Mouse (Mus musculus): ENCODE results near the gene Ppp1r1c.

Gene Ppp1r1c

GRCm38 (mm10) chr2:79707575-79707974 lies at the start of gene Ppp1r1c:
Ppp1r1c (plus strand) TSS chr2:79707780.
- no peak for DNase-seq (ENCODE audit: low read depth, low spot score)

DNA sequence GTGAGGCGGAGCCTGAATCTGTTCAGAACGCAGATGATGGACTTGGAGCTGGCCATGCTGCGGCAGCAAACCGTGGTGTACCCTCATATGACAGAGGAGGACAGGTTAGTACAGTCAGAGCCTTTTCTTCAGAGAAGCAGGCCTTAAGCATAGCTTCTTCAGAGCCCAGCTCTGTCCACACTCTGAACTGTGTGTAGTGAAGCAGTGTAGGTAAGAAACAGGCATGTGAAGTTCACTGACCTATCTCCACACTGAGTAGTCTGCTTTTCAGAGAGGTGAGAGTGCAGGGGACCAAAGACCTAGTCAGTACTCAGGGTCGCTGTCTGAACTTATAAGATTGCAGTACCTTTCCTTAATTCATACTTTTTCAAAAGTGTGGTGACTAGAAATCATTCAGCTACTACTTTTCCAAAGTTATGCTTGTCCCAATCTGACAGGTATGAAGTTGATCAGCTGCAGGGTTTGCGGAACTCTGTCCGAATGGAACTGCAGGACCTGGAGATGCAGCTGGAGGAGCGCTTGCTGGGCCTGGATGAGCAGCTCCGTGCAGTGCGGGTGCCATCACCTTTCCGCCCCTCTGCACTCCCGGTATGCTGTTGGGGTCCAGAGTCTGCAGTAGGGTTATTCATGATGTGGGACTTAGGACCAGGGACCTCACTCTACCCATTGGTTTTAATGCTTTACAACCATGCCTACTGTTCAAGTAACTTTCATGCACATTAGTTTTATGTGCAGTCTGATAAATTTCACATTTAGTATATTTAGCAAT lies 47.0 kb upstream of the Ppp1r1c start:
- DNase-seq (ENCODE audit: low read depth, low spot score): no peak

- DNase-seq (ENCODE audit: low read depth, low spot score): no peak
These were observed 46.0 kb upstream of the Ppp1r1c start for GRCm38 (mm10) chr2:79661486-79662104.

GRCm38 (mm10) chr2:79664532-79665286 lies 42.9 kb upstream of the Ppp1r1c start:
- no peak for DNase-seq (ENCODE audit: low read depth, low spot score)

- no peak for DNase-seq (ENCODE audit: low read depth, low spot score)
These were observed 42.1 kb upstream of the Ppp1r1c start for GRCm38 (mm10) chr2:79665492-79665891.

DNA sequence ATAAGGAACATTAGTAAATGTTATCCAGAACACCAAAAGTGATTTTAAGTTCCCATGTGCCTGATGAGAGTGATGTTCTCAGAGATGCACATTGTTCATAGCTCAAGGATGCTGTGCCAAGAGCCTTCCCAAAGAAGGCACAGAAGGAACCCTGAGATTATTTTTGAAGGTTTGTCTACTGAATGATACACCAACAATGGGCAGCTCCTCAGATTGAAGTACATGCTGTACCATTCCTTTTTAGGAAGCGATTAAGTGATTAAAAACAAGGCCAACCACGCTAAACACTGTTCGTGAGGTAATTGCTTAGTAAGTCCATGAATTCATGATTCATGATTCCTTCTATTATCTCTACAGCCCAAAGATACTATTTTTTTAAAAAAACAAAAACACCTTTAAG lies 32.3 kb upstream of the Ppp1r1c start:
- DNase-seq (ENCODE audit: low read depth, low spot score): no peak

DNA sequence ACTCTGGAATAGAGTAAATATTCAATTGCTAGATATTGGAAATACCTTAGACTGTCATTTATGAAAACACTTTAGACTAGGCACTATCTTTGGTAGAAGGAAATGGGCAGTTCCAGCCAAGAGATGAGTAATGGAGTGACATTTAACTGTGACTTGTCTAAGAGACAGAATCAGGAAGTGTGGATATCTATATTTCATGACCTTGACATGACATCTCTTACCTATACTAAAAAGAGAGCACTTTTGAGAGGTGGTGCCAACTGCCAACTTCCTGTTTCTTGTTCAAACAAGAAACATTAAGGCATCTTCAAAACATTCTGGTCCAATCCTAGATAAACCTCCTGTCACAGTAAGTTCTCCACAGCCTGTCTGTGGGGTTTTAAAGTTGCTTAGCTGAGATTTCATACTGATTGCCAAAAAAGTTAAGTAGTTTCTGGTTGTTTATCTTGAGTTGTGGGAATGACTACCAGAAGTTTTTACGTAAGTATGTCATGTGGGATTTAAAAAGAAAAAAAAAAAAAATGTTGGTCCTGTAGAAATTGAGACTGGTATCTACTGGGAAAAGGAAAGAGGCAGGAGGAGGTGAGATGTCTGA lies 29.8 kb upstream of the Ppp1r1c start:
- DNase-seq (ENCODE audit: low read depth, low spot score): no peak

GRCm38 (mm10) chr2:79681672-79682071 lies 25.9 kb upstream of the Ppp1r1c start:
- DNase-seq (ENCODE audit: low read depth, low spot score): no peak

- no peak for DNase-seq (ENCODE audit: low read depth, low spot score)
These were observed 24.3 kb upstream of the Ppp1r1c start for GRCm38 (mm10) chr2:79683258-79683657.

- DNase-seq (ENCODE audit: low read depth, low spot score): no peak
These were observed 16.7 kb upstream of the Ppp1r1c start for GRCm38 (mm10) chr2:79690838-79691237.

DNA sequence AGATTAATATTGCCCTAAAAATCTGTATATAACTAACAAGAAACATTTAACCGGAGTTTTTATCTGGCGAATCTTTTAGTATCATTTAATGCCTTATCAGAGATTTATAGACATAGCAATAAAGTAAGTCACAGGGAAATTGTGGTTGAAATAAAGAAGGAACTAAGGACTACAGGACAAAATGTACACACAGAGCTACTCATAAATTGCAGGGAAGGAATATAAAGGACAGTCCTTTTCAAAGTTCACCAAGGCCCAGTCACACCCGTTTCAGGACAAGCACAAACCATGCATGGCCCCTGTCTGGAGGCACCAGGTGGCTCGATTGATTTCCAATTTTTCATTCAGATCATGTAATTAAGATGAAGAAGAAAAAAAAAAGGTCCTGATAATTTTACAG lies 12.4 kb upstream of the Ppp1r1c start:
- DNase-seq (ENCODE audit: low read depth, low spot score): no peak

DNA sequence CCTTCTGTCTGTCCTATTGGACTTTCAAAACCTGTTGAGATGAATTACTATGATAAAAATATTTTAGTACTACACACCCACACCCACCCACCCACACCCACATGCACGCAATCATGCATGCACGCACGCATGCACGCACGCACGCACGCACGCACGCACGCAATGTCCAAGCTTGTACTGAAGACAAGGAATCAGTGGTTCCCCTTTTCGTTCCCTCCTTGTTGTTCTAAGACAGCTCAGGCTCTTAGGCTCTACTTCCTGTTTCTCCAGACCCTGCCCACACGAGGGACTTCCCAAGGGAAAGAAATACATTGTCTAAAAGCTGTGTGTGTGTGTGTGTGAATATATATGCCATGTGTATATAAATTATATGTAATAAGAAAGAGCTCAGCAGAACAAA lies 11.6 kb upstream of the Ppp1r1c start:
- DNase-seq (ENCODE audit: low read depth, low spot score): no peak

DNA sequence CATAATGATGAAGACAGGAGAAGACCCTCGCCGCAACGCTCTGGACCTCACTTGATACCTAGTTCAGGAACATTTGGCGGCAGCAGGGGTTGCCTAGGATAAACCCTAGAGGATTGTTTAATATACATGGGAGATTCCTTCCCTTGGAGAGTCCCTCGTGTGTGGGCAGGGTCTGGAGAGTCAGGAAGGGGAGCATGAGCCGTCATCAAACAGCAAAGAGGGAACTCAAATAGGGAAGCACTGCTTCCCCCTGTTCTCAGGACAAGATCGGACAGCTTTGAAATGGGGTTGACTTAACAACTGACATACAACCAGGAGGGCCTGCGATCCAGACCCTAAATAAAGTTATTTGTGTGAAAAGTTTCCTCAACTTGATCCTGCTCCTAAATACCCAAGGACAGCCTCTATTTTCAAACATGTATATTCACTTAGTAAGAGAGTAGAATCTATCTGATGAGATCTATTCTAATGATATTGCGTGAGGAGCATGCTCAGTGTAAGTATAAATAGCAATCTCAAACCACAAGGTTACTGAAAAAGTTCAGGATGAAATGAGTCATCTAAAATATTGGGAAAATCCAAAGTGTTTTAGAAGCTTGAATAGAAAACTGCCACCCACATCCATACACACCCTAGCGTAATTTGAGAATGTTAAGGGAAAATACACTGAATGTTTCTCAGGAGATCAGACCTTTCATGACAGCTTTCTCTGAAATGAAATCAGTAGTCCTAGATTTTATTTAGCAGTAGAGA lies 10.9 kb upstream of the Ppp1r1c start:
- DNase-seq (ENCODE audit: low read depth, low spot score): no peak

- no peak for DNase-seq (ENCODE audit: low read depth, low spot score)
These were observed 9.4 kb upstream of the Ppp1r1c start for GRCm38 (mm10) chr2:79698166-79698565.

GRCm38 (mm10) chr2:79704773-79705172 lies 2.8 kb upstream of the Ppp1r1c start:
- DNase-seq (ENCODE audit: low read depth, low spot score): no peak

GRCm38 (mm10) chr2:79713662-79714091 lies 6.1 kb downstream of the Ppp1r1c start:
- DNase-seq (ENCODE audit: low read depth, low spot score): no peak

- no peak for DNase-seq (ENCODE audit: low read depth, low spot score)
These were observed 7.2 kb downstream of the Ppp1r1c start for GRCm38 (mm10) chr2:79714745-79715144.

DNA sequence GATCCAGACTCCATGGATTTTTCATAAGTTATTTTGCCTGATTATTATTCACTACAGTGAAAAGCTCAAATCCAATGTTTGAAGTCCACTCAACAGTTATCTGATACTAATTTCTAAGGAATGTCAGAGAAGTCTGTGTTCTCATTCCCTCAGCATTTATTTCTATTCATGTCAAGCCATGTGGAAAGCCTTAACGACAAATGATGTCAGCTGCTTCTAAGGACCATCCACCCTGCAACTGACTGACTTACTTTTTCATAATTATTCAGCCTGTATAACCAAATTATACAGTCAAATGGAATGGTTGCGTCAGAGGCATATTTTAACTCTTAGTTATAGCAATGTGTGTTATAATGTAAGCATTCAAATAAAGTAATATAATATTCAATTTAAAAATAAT lies 8.3 kb downstream of the Ppp1r1c start:
- no peak for DNase-seq (ENCODE audit: low read depth, low spot score)

DNA sequence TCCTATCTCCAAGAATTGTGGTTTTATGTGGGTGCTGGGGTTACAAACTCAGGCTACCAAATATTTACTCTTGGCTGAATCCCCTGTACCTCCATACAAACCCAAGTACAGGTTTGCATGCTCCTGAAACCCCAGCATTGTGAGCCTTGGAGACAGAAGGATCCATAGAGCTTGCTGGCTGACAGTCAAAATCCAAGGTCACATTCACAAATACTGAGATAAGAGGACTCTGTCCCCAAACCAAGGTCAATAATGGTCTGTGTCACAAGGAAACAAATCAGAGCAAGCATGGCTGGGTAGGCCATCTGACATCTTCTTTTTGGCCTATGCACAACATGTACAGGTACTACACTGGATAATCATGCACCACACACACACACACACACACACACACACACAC lies 10.3 kb downstream of the Ppp1r1c start:
- DNase-seq (ENCODE audit: low read depth, low spot score): no peak

DNA sequence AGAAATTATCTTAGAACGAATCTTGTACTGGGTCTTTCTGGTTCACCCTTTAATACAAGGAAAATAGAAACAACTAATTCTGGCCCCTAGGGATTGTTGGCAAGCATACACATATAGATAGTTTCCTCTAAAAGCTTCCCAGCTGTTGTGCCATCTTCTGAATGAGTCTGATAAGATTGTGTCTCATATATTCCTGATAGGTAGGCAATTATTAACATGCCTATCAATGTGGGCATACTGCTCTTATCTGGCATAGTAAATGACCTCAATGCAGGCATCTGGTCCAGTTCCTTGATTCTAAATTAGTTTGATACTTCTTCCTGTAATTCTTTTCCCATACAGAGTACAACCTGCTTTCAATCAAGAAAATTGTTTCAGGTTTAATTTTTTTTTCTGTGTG lies 14.8 kb downstream of the Ppp1r1c start:
- DNase-seq (ENCODE audit: low read depth, low spot score): no peak

DNA sequence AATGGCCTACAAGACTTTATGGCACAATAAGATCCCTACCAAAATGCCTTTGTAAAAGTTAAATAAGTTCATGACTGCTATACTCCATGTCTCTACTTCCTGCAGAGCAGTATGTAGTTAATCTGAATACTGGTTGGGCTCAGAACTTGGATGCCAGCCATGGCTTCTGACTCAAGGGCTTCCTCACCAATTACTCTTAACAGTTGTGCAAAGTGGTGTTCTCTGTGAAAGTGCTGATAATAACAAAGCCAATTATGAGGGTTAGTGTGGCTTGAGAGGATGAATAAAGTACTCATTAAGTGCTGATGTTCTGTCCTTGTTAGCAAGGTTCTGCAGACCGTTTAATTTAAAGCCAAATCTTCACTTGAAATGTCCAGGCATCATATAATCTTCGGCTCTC lies 31.4 kb downstream of the Ppp1r1c start:
- DNase-seq (ENCODE audit: low read depth, low spot score): no peak

- no peak for DNase-seq (ENCODE audit: low read depth, low spot score)
These were observed 34.4 kb downstream of the Ppp1r1c start for GRCm38 (mm10) chr2:79741966-79742365.

Data from mesoderm, embryonic 11.5 days (tissue).